Mouse (Mus musculus) heart, postnatal 10 days (tissue): Measurements from ENCODE around the gene Olfr95. TPM values are rescaled to one million over a fixed set of nuclear protein-coding genes. Genes with fewer than 3 reads are reported as not detected.
A peak's percentile ranks its signal among the peaks of the same experiment; 100 is the strongest.
"Not testable (repeated sequence)": the region's sequence is repeated elsewhere in the genome, so short reads cannot be mapped to it uniquely, and the experiment has no call there.

ENCODE experiments used
- DNase-seq, 2 experiments: peaks; one replicate each; pipeline ENCODE4 v3.0.0; 2021
- intact Hi-C: fragments of 180-260 bp; cut with DNase I; formaldehyde crosslinking; loops from one replicate; pipeline ENCODE4 v1.15.1; 2025
- total RNA-seq, 2 experiments: library from RNA; stranded (reverse); gene quantifications; 2 replicates each; pipeline ENCODE4 v1.2.3; 2021

The Olfr95 gene
- total RNA-seq, result not detected

GRCm38 (mm10) chr17:37213018-37213417, at the start of gene Olfr95:
Olfr95 (minus strand) TSS chr17:37213118.
- intact Hi-C loops, result no loop called here
- DNase-seq, result no peak

GRCm38 (mm10) chr17:37250544-37250943, 37.6 kb upstream of the Olfr95 start:
- DNase-seq, result peak in 1 of 2 experiments; percentile 6
- intact Hi-C loops, result no loop called here

DNA sequence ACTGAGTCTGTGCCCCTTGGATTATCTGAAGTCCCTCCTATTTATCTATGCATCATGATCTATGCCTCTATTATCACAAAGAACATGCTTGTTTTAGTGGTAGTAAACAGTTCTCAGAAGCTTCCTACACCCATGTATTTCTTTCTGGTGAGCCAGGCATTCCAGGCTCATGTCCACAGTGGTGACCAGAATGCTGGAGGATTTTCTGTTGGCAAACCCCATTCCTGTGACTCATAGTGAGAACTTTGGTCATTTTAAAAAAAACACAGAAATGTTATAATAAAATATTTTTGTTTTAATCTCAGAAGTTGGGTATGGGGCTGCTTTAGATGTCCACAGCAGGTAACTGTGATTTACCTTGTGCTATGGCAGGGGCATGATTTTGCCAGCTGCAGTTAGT, 36.5 kb upstream of the Olfr95 start:
- intact Hi-C loops, result no loop called here
- DNase-seq, result no peak

GRCm38 (mm10) chr17:37246715-37247114, 33.8 kb upstream of the Olfr95 start:
- peak; percentile 29 to 33 for DNase-seq
- intact Hi-C loops, result no loop called here

GRCm38 (mm10) chr17:37242198-37242597, 29.3 kb upstream of the Olfr95 start:
- no peak for DNase-seq
- intact Hi-C loops, result no loop called here

DNA sequence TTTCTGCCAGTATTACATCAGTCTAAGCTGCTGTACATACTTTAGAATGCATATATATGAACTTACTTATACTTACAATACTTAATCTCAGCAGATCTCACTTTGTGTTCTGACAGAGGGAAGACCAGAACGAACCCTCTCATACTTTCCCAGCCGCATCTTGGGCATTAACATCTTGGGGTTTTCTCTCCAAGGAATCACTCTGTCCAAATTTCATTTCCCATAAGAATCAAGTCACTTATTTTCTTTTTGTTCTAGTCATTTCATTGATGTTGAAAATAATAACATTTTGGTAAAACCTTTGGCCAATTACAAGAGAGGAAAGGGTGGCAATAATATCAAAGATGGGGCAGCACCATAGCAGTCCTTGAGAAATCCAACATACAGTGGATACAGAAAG, 24.3 kb upstream of the Olfr95 start, which contains the start of gene Olfr97:
TSS of gene Olfr97 (minus strand) at position 101 of the 400 bp plus-strand sequence.
- intact Hi-C loops, DNase-seq: not testable (repeated sequence)

GRCm38 (mm10) chr17:37221879-37222278, 9.0 kb upstream of the Olfr95 start:
- no peak for DNase-seq
- intact Hi-C loops, result no loop called here

GRCm38 (mm10) chr17:37219846-37220245, 6.9 kb upstream of the Olfr95 start, which contains the start of gene Olfr96:
Olfr96 (plus strand) TSS chr17:37220146.
- intact Hi-C loops, result no loop called here
- no peak for DNase-seq

DNA sequence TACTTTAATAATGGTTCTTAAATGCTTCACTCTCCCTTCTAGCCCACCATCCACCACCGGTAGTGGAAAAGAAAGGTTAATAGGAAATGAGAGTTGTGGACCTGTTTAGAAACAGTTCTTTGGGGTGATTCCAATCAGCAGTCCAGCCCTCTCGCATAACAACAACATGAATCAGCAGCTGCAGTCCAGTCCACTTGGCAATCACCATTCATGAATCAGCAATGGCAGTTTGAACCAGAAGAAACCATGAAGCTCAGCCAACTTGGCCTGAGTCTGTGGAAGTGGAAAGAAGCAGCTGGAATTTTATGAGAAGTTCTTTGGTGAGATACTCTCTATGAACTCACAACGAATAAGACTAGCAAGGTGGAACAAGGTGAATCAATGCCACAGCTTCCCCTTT, 5.6 kb upstream of the Olfr95 start:
- intact Hi-C loops, result no loop called here
- peak; percentile 6 to 14 for DNase-seq

- intact Hi-C loops, result no loop called here
- no peak for DNase-seq
Observed at GRCm38 (mm10) chr17:37210884-37211768, 1.8 kb downstream of the Olfr95 start.

DNA sequence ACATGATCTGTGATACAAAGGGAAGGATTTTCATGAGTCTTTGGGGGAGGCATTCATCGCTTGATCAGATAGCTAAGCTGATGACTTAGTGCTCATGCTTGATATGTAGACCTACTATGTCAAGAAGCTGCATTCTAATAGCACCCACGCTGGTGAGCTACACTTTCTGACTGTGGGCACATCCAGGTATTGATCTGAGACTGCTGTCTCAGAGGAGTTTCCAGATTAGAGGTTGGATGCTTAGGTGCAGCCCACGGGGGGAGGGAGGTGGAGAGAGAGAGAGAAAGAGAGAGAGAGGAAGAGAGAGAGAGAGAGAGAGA, 9.0 kb downstream of the Olfr95 start:
- intact Hi-C loops, result loop anchor here (1.0 to 5.0 kb wide), 2 partner anchors 121 to 312 kb away; partner anchors contain the start of gene Trim40
- DNase-seq, result no peak

GRCm38 (mm10) chr17:37203206-37203916, 9.6 kb downstream of the Olfr95 start:
- peak; percentile 79 to 90 for DNase-seq
- intact Hi-C loops, result loop anchor here (1.0 to 5.0 kb wide), 2 partner anchors 120 to 311 kb away; partner anchors contain the start of gene Trim40

DNA sequence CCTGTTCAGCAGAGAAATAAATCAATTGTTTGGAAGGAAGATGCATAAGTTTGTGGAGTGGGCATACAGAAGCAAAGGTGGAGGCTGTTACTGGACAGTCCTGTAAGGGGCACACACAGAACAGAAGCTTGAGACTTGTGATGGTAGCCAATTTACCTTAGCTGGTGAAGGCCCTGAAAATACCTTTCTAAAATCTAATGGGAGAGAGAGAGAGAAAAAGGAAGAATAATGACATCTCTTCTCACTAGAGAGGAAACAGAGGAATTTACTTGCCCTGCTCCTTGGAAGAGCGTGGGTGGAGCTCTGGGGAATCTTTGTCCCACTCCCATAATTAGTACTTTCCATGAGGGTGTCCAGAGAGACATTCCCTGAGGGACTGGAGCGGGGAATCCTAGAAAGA, 12.0 kb downstream of the Olfr95 start, which contains the start of gene Olfr94:
TSS of gene Olfr94 (minus strand) at position 101 of the 400 bp plus-strand sequence.
- DNase-seq, result no peak
- intact Hi-C loops, result loop anchor here (5.0 kb wide), 1 partner anchor 309 kb away; the partner anchor contains the start of gene Trim40

- intact Hi-C loops, result no loop called here
- DNase-seq, result peak; percentile 10 to 16
Observed at GRCm38 (mm10) chr17:37196845-37197724, 15.8 kb downstream of the Olfr95 start.

DNA sequence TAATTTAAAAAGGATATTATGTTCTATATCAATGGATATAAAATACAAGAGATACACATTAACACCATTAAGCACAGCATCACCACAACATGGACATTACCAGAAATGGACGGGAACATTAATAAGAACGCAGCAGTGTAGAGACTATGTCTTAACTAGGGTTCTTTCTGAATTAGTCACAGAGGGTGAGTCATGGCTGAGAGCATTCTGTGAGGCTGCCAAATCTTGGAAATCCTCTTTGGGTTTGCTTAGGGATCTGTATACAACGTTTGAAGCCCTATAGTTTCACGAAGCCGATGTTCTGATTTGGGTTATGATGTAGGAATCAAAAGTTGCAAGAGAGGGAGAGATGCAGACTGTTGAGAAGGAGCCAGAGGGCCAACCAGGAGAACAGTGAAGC, 18.1 kb downstream of the Olfr95 start:
- no peak for DNase-seq

DNA sequence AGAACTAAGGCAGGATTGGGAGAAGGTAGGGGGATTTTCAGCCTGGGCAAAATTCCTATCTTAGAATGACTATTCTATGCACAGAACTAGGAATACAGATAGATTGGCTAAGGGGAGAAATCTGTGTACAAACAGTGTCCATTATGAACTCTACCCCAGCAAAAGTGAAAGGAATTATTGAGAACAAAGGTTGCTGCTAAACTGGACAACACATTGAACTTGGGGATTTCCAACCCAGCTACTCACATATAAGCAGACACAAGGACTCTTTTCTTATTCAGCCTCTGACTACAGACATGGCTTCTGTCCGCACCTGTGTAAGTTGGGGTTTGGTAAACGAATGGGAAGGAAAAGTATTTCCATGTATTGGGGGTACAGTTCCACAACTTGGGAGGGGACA, 19.3 kb downstream of the Olfr95 start, which contains the start of gene Ubd:
TSS of gene Ubd (plus strand) at position 237 of the 400 bp plus-strand sequence.
- DNase-seq, result no peak
- intact Hi-C loops, result no loop called here

More for the DNA sequence above, 18.1 kb downstream of the Olfr95 start:
- intact Hi-C loops, result no loop called here

GRCm38 (mm10) chr17:37193032-37193431, 19.9 kb downstream of the Olfr95 start:
- intact Hi-C loops, result no loop called here
- no peak for DNase-seq

DNA sequence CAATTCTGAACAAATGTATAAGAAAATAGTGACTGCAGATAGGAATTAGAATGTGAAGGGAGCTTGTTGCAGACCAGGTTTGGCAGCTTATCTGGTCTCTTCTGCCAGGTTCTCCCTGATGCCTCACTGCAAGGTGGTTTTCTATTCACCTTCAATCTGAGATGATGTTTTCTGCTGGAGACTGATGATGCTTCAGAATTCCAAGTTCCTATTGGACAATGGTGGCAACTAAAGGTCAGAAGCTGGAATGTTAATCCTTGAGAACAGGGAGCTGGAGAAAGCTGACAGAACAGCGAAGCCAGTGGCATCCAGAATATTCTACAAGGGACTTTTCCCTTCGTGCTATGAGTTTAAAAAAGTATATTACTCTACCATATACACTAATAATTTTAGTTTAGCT, 22.2 kb downstream of the Olfr95 start:
- DNase-seq, result peak; percentile 49 to 67
- intact Hi-C loops, result no loop called here

DNA sequence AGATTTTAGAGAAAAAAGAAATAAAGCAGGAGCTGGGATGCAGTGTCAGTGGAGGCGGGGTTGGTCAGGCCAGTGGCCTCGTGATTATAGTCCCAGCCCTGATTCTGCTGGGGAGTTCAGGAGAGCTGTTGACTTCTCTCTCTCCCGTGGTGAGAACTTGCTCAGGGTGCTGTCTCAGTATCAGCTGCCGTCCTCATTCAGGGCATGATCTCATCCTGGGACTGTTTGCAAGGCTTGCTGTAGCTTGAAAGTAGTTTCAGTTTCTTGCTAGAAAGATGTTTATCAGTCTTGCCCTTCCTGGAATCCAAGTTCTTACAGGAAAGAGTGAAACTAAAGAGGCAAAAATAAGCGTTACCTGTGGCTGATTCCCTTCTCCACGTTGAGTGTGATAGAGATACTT, 27.4 kb downstream of the Olfr95 start:
- no peak for DNase-seq
- intact Hi-C loops, result no loop called here

- no peak for DNase-seq
- intact Hi-C loops, result no loop called here
Observed at GRCm38 (mm10) chr17:37161394-37161793, 51.5 kb downstream of the Olfr95 start, which contains the start of gene Olfr93. Olfr93 (minus strand) TSS chr17:37161494.
